Mouse (Mus musculus): ENCODE results near the gene Parp2. TPM values are rescaled to one million over a fixed set of nuclear protein-coding genes. Genes with fewer than 3 reads are reported as not detected.
"Not testable (repeated sequence)": the region's sequence is repeated elsewhere in the genome, so short reads cannot be mapped to it uniquely, and the experiment has no call there.

The Parp2 gene
- 100 to 1,000 TPM in 2 of 3 experiments, 10 to 100 TPM in 1; 75.1 to 115 (median 101) TPM for polyA plus RNA-seq (2017; shearing (Covaris generic))

DNA sequence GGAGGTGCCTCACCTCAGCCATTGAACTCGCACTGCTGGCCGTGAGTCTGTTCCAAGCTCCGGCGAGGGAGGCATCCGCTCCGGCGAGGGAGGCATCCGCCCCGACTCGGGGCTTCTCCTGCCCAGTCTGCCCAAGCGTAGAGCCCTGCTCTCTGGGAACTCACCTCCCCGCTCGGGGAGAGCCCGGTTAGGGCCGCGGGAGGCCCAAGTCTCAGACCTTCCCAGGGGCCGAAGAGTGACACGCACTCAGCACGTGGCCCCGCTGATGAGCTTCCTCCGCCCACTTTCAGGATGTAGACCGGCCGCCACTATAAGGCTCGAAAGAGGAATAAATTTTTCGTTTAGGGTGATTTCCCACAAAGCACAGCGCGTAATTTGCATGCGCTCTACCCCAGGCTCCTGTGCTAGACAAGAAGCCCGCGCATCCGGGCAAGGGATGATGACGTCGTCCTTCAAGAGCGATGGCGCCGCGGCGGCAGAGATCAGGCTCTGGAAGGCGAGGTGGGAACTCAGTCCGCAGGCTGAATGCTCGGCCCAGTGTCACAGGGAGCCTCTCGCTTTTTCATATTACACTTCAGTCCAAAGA is at the start of gene Parp2, which contains the start of gene Ccnb1ip1:
TSS of gene Parp2 (plus strand) at position 355 of the 586 bp plus-strand sequence.
TSS of gene Ccnb1ip1 (minus strand) at position 246 of the 586 bp plus-strand sequence.
- peak; percentile 86 for ATAC-seq

DNA sequence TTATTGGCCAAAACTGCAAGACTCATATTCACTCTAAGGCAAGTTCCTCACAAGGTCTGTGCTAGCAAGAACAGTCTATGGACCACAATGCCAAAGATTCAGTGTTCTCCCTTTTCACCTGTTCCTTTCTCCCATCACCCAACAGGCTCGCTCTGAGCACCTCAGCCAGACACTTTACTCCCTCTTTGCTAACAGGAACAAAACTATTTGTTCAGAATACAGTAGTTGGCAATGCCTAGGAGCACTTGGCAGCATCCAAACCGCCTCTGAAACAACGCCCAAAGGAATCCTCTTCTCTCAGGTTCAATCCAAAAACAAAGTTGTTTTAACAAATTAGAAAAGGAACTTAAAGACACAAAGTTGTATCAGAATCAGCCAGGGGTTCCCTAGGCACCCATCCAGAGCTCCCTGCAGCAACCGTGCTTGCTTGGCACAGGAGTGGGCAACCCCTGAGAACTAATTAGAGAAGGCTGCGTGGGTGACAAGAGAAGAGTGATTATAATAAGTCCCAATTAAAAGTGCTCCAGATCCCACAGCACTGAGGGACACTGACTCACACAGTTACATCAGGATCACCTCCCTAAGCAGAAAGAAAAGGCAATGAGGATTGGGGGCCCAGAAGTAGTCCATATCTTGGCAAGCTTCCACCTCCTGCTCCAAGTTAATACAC is 49.1 kb upstream of the Parp2 start:
- no peak for ATAC-seq

DNA sequence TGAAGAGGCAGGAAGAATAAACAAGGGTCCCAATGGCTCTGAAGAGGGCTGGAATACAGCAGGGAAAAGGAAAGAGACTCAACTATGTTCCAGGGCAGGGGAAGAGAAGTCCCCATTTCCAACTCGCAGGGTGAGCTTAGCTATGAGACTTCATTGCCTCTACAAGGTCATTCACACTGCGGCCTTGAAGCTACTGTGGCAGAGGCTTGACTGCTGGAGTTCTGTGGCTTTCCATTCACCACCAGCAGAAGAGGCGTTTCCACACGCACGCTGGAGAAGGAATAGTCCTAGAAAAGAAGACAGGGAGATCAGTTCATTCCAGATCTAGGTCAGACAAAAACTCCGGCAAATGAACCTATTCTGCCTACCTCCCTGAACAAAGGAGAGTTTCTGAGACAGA is 41.9 kb upstream of the Parp2 start:
- ATAC-seq = no peak

- ATAC-seq = no peak
Observed at GRCm38 (mm10) chr14:50771342-50771741, 36.3 kb upstream of the Parp2 start.

DNA sequence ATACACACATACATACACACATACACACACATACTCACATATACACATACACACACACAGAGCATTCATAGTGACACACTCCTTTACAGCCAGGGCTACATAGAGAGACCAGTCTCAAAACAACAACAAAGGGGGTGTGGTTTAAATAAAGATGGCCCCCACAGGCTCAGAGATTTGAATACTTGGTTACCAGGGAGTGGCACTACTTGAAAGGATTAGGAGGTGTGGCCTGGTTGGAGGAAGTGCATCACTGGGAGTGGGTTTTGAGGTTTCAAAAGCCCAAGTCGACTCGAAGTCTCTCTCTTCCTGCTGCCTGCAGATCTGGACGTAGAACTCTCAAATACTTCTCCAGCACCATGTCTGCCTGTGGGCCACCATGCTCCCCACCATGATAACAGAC is 25.5 kb upstream of the Parp2 start:
- ATAC-seq = no peak

DNA sequence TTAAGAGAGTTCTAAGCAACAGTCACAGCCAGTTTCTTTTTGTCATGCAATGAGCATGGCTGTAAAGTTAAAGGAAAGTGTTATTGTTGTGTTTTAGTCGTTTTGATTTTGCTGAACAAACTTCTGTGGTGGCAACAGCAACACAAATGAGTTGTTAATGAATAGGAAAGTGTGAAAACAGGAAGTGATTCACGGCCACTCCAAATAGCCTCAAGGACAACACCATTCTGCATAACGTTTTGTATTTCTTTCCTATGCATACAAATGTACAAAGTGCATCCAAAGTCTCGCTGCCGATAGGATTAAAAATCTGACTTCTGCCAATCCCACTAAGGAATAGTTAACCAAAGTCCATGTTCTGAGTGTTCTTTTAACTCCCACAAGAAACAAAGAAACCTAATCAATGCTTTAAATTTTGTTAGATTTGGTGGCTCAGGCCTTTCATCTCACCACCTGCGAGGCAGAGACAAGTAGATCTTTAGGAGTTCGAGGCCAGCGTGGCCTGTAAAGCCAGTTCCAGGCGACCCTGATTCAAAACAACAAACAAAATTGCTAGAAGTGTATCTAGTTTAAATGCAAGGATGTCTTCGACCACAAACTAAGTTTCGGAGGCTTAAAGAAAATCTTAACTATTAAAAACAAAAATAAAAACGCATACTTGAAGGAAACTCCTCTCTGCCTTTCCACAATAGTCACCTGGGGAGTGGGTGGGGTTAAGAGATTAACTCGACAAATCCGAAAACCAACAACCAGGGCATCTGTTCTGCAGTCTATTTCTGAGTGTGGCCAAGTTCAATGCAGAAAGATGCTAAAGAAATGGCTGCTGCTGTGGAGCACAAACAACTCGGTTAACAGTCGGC is 23.0 kb upstream of the Parp2 start:
- ATAC-seq = no peak

DNA sequence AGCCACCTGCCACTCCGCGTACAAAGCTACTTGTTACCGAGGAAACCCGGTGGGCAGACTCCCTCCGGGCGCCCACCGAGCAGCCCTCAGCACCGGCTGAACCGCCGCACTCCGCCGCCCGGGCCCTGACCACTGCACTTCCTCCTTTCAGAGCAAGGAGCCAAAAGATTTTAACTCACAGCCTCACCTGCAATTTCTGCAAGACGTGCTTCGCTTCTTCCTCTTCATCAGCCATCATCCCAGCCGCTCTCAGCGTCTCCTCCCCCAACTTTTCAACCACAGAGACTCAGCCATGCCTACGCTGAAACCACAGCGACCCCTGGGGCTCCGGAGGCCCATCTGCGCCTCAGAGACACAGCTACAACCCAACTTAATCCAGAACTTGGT is 22.4 kb upstream of the Parp2 start, which contains the start of gene Ttc5:
TSS of gene Ttc5 (minus strand) at position 269 of the 387 bp plus-strand sequence.
- ATAC-seq = peak; percentile 97

DNA sequence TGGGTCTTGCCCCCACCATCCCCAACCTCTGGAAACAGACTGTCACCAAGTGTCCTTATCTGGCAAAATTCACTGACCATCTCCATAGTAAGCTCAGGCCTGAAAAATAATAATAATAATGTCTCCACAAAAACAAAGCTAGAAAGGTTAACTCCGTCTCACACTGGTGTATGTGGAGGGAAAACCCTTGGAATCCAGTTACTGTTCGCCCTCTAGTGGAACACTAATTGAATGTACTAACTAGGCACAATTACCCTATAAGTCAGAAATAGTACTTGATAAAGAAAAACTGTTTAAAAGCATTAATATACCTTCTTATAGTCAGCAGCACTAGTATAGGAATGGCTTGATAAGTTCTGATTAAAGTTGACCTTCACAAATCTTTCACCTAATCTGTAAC is 19.5 kb upstream of the Parp2 start:
- ATAC-seq = no peak

DNA sequence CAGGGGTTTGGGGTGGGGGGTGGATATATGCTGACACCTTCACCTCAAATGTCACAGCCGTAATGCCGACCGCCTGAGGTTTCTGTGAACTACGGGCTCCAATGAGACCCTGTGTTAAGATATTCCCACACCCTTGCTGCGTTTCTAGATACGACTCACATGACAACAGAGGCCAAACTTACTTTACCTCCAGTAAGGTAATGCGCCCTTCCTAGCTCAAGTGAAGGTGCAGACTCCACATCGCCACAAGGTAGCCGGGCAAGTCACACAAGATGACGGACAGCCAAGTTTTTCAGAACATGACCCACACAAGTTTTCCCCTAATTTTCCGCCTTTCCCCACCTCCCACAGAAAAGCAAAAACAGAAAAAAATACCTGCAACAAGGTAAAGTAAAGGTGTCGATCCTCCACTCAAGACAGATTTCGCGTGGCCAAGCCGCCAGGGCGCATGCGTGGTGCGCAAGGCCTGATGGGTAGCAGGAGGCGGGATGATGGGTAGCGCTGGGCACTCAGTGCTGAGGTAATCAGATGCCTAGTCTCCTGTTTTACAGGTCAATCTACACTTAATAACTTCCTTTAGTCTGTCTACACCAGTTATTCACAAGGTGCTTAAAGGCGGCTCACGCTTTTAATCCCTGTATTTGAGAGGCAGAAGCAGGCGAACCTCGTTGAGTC is 12.2 kb upstream of the Parp2 start:
- ATAC-seq = no peak

DNA sequence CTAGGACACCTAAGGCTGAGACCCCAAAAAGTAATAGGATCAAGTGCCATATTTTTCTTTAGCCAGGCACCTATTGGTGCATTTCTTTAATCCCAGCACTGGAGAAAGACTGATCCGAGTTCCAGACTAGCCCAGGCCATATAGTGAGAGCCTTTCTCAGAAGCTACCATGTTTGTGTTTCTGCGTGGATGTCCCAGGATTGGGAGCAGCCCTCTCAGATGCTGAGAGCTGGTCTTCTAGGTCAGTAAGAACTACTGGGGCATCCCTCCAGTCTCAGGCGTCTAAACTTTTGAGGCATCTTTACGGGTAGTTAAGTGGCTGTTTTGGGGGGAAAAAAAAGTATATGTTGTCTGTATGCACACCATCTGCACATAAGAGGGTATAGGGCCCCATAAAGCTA is 11.7 kb upstream of the Parp2 start:
- ATAC-seq = no peak

DNA sequence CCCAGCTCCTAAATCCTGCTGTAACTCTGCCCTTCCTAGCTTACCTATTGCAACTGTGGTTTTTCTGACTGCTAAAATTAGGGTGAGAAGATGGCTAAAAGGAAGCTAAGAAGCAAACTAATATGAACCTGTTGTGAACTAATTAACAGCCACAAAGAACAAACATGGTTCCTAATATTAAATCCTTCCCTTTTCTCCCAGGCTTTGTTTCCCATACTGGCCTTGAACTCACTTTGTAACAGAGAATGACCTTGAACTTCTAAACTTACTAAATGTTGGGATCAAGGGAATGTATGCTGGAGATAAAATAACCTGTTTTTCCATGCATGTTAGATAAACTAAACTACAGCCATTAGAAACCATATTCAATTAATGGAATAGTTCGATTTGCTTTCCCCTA is 11.2 kb upstream of the Parp2 start:
- no peak for ATAC-seq

DNA sequence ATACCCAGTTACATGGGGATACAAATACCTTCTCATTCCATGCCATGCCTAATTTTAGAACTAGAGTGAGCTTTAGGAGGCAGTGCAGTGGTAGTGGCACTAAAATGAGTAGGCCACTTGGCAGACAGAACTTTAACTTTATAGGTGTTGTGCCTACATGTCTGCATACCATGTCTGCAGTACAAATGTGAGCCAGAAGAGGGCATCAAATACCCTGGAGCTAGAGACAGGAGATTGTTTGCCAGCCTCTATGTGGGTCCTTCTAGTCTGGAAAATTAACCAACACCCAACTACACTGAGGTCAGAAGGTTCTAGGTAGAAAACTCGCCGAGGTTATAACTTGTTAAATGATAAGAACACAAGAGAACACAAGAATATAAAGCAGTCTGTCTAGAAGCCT is 9.1 kb upstream of the Parp2 start:
- no peak for ATAC-seq

DNA sequence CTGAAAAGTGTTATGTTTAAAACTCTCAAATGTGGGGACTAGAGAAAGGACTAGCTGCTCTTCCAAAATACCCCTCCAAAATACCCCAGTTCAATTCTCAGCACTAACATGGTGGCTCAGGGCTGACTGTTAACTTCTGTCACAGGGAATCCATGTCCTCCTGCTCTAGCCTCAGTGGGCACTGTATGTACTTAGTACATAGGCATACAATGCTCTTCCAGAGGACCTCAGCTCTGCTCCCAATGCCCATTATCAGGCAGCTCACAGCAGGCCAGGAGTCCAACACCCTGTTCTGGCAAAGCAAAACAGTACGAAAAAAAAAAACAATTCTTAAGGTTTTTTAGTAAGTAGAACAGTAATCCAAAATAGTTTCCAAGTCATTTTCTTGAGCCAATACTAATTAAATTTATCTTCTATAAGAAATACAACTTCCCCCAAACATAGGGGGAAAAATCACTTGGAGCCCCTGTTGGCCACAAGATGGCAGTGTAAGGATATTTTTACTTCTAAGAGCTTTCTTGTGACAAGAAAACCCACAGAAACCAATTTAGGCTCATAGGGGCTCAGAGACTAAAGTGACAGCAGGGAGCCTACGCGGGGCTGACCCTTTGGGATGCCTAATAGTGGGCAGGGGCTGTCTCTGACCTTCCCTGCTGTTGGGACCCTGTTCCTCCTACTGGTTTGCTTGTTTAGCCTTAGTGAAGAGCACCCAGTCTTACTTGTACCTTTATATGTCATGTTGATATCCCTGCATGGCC is 8.0 kb upstream of the Parp2 start:
- peak; percentile 85 for ATAC-seq

GRCm38 (mm10) chr14:50802441-50802840 is 5.2 kb upstream of the Parp2 start:
- no peak for ATAC-seq

DNA sequence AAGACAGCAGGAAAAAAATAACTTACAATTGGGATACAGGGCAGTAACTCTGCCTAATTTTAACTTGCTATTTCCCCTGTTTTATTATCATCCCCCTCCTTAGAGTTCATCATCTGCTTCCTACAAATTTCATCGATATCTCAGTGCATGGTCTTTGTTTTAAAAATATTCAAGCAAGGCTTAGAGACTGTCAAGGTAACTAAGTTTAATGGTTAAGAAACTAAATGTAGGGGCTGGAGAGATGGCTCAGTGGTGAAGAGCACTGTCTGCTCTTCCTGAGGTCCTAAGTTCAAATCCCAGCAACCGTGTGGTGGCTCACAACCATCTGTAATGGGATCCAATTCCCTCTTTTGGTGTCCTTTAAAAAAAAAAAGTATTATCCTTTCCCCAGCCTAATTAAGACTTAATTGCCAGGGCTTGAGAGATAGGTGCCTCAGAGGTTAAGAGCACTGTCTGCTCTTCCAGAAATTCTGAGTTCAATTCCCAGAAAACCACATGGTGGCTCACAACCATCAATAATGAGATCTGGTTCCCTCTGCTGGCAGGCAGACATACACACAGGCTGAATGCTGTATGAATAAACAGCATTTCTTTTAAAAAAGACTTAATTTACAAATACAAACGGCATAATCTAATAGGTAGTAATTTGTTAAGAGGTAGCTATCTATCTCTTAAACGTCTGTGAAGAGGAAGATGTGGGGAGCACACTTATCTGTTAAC is 4.6 kb upstream of the Parp2 start:
- ATAC-seq = no peak

DNA sequence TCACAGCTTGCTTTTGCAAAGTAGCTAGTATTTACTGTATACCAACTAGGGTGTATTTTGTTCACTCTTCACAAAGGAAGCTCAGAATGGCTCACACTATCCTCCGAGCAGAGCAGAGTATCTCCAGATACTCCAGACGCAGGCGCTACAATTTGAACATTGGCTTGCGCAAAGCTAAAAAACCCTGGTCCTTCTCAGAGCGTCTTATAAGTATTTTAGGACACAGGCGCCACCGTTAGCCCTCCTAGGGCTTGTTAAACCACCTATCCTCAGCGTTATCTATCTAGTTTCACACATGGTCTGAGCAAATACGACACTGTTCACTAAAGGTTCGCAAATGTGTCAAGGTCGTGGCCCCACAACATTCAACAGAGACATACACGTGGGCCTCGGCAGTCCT is 3.0 kb upstream of the Parp2 start:
- no peak for ATAC-seq

- not testable (repeated sequence) for ATAC-seq
Observed at GRCm38 (mm10) chr14:50806469-50806868, 1.2 kb upstream of the Parp2 start.

DNA sequence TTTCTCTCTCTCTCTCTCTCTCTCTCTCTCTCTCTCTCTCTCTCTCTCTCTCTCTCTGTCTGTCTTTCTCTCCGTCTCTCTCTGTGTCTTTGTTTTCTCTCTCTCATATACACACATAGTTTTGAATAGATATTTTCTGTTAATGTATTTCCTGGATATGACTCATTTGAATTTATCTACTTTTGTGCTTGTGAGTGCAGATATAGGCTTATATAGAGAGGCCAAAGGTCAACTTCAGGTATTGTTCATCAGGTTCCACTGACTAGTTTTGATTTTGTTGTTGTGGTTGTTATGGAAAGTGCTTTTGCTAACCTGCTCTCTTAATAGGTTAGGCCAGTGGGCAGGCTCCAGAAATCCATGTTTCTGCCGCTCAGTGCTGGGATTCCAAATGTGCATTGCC is 5.4 kb downstream of the Parp2 start:
- ATAC-seq = no peak

- no peak for ATAC-seq
Observed at GRCm38 (mm10) chr14:50823240-50823639, 15.6 kb downstream of the Parp2 start.

GRCm38 (mm10) chr14:50824219-50824618 is 16.6 kb downstream of the Parp2 start:
- peak; percentile 82 for ATAC-seq

DNA sequence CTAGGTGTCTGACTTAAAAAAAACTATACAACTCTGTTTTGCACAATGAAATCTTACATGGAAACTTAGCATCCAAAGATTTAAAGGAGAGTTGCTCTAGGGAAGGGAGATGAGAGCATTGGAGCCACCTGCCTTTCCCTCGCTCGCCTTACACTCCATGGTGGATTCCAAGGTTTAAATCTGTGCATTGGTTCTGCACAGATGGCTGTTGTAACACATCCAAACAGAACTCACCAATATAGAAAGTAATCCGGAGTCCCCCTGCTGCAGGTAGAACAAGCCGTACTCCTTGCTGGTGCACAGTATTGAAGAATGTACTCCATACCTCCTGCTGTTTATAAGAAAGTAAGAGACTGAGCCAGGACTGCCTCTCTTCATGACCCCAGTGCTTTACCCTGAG is 18.9 kb downstream of the Parp2 start:
- no peak for ATAC-seq

Measured in inflammation-experienced regulatory T-cells, adult 6 months (primary cell).